Mouse (Mus musculus) heart, embryonic 16.5 days (tissue): ENCODE measurements at regions not wholly inside any gene's neighbourhood (a gene's known extent, or its start where the extent isn't known, plus 50 kb on each side); places are given as distances from the start of the nearest gene placed in this dataset.

Source experiments
- ATAC-seq: fragments of 200-750 bp; cut with Nextera tagmentation; replicated peaks from 2 replicates; pipeline ENCODE4 v1.8.0; 2017; ENCODE audit warnings: moderate number of reproducible peaks; ENCODE audit not compliant: insufficient read depth, low FRiP score; ENCODE audit errors: extremely low read depth
- H3K27ac ChIP-seq: fragments of 300-500 bp; sonication (generic); 2 replicates; pipeline ENCODE4 v1.5.1; 2014; ENCODE audit warnings: mild to moderate bottlenecking, low read length, control low read depth, moderate library complexity
- H3K27me3 ChIP-seq: fragments of 300-500 bp; sonication (generic); 2 replicates; pipeline ENCODE4 v1.6.1; 2014; ENCODE audit warnings: low read length, mixed read lengths; ENCODE audit not compliant: control insufficient read depth, insufficient read depth
- H3K36me3 ChIP-seq: fragments of 300-500 bp; sonication (generic); 2 replicates; pipeline ENCODE4 v1.6.1; 2014; ENCODE audit not compliant: control insufficient read depth, insufficient read depth
- H3K4me1 ChIP-seq: fragments of 300-500 bp; sonication (generic); 2 replicates; pipeline ENCODE4 v1.6.1; 2014; ENCODE audit warnings: low read length, mixed read lengths; ENCODE audit not compliant: control insufficient read depth, insufficient read depth
- H3K4me2 ChIP-seq: fragments of 300-500 bp; sonication (generic); 2 replicates; pipeline ENCODE4 v1.6.1; 2014; ENCODE audit warnings: low read depth, mild to moderate bottlenecking, control low read depth, low read length
- H3K4me3 ChIP-seq: fragments of 300-500 bp; sonication (generic); 2 replicates; pipeline ENCODE4 v1.5.1; 2014; ENCODE audit warnings: mild to moderate bottlenecking, control low read depth, low read length
- H3K9ac ChIP-seq: fragments of 300-500 bp; sonication (generic); 2 replicates; pipeline ENCODE4 v1.6.1; 2014; ENCODE audit warnings: low read length, control low read depth
- H3K9me3 ChIP-seq: fragments of 300-500 bp; sonication (generic); replicated peaks from 2 replicates; pipeline ENCODE4 v1.6.1; 2016; ENCODE audit warnings: low read length; ENCODE audit not compliant: control insufficient read depth
- WGBS: fragments of 180-500 bp; shearing (Covaris S2); extraction: QIAGEN DNeasy Blood & Tissue Kit; methylation state at CpG from one replicate; pipeline ENCODE4 v1.1.7; 2014; 5-methylcytosine and 5-hydroxymethylcytosine counted together

GRCm38 (mm10) chr11:56957824-56958223, 53.4 kb upstream of the Gria1 start:
- Histone ChIP-seq H3K4me1 (no peaks in the 10 kb centered on the region), H3K36me3 (no peaks in the 10 kb centered on the region), H3K4me2 (no peak overlapping the region), H3K27me3 (no peaks in the 10 kb centered on the region), H3K9me3 (no peaks in the 10 kb centered on the region), H3K27ac (no peak overlapping the region), H3K9ac (no peak overlapping the region), H3K4me3 (no peak overlapping the region)
- WGBS = 87% methylated on average over 2 of the region's 2 CpGs
- no peak for ATAC-seq
